Mouse (Mus musculus) hindbrain, embryonic 12.5 days (tissue): ENCODE results near the gene Afap1. TPM values are rescaled to one million over a fixed set of nuclear protein-coding genes. Genes with fewer than 3 reads are reported as not detected.

Experiments
- ATAC-seq: fragments of 200-750 bp; cut with Nextera tagmentation; 2 replicates; pipeline ENCODE4 v1.8.0; 2017; ENCODE audit warnings: moderate TSS enrichment; ENCODE audit not compliant: low FRiP score
- H3K27ac ChIP-seq: fragments of 300-500 bp; sonication (generic); 2 replicates; pipeline ENCODE4 v1.5.1; 2016; ENCODE audit warnings: mild to moderate bottlenecking
- H3K27me3 ChIP-seq: fragments of 300-500 bp; sonication (generic); 2 replicates; pipeline ENCODE4 v1.6.1; 2016; ENCODE audit warnings: mild to moderate bottlenecking
- H3K36me3 ChIP-seq: fragments of 300-500 bp; sonication (generic); 2 replicates; pipeline ENCODE4 v1.6.1; 2016; ENCODE audit warnings: mild to moderate bottlenecking
- H3K4me1 ChIP-seq: fragments of 300-500 bp; sonication (generic); 2 replicates; pipeline ENCODE4 v1.6.1; 2016
- H3K4me2 ChIP-seq: fragments of 300-500 bp; sonication (generic); replicated peaks from 2 replicates; pipeline ENCODE4 v1.6.1; 2016; ENCODE audit warnings: mild to moderate bottlenecking
- H3K4me3 ChIP-seq: fragments of 300-500 bp; sonication (generic); 2 replicates; pipeline ENCODE4 v1.5.1; 2016; ENCODE audit warnings: mild to moderate bottlenecking
- H3K9ac ChIP-seq: fragments of 300-500 bp; sonication (generic); 2 replicates; pipeline ENCODE4 v1.6.1; 2016; ENCODE audit warnings: mild to moderate bottlenecking, moderate library complexity
- H3K9me3 ChIP-seq: fragments of 300-500 bp; sonication (generic); replicated peaks from 2 replicates; pipeline ENCODE4 v1.6.1; 2016; ENCODE audit warnings: mild to moderate bottlenecking
- WGBS: fragments of 180-500 bp; shearing (Covaris S2); methylation state at CpG from one replicate; pipeline ENCODE4 v1.1.7; 2016; 5-methylcytosine and 5-hydroxymethylcytosine counted together
- polyA plus RNA-seq: library from polyadenylated mRNA; unstranded; fragments of >200 nt; fragmentation: Nextera tagmentation; extraction: Ambion mirVana; gene quantifications from 2 replicates; pipeline ENCODE4 v1.2.1, GENCODE M21; 2016

Gene Afap1
- polyA plus RNA-seq, 1 experiment from 2014 or later, result 80.4 TPM

GRCm38 (mm10) chr5:35965036-35965435 lies 71.9 kb downstream of the Afap1 start:
- ATAC-seq, result no peak
- 50% methylated on average over 5 of the region's 5 CpGs for WGBS

GRCm38 (mm10) chr5:35969857-35970256 lies 76.7 kb downstream of the Afap1 start:
- Histone ChIP-seq H3K27me3 (no peaks in the 10 kb centered on the region), H3K9ac (0 out of 2 replicates have a peak overlapping the region, but pooled peaks have one; percentile 0), H3K9me3 (no peaks in the 10 kb centered on the region), H3K4me2 (no peak overlapping the region), H3K4me1 (peaks cover 23% of the 10 kb centered on the region), H3K27ac (peak overlapping the region; percentile 76), H3K36me3 (peaks cover 84% of the 10 kb centered on the region), H3K4me3 (no peak overlapping the region)
- ATAC-seq, result no peak
- 83% methylated on average over 3 of the region's 3 CpGs for WGBS

More at GRCm38 (mm10) chr5:35965036-35965435, 71.9 kb downstream of the Afap1 start:
- Histone ChIP-seq H3K27ac (no peak overlapping the region), H3K4me3 (no peak overlapping the region), H3K4me2 (no peak overlapping the region), H3K27me3 (no peaks in the 10 kb centered on the region), H3K9ac (no peak overlapping the region), H3K36me3 (peaks cover 87% of the 10 kb centered on the region), H3K4me1 (peaks cover 15% of the 10 kb centered on the region), H3K9me3 (no peaks in the 10 kb centered on the region)

- ATAC-seq, result peak; percentile 67
- H3K4me1 ChIP-seq, result peaks cover 23% of the 10 kb centered on the region
- no peak overlapping the region for H3K4me2 ChIP-seq
- H3K4me3 ChIP-seq, result no peak overlapping the region
- H3K27ac ChIP-seq, result peak overlapping the region; percentile 76
- H3K9ac ChIP-seq, result 0 out of 2 replicates have a peak overlapping the region, but pooled peaks have one; percentile 27
- peaks cover 82% of the 10 kb centered on the region for H3K36me3 ChIP-seq
- WGBS, result 40% methylated on average over 12 of the region's 12 CpGs
- no peaks in the 10 kb centered on the region for H3K27me3 ChIP-seq
- no peaks in the 10 kb centered on the region for H3K9me3 ChIP-seq
These were observed 77.4 kb downstream of the Afap1 start for GRCm38 (mm10) chr5:35970380-35971105.

- Histone ChIP-seq H3K4me3 (no peak overlapping the region), H3K27me3 (no peaks in the 10 kb centered on the region), H3K4me2 (no peak overlapping the region), H3K4me1 (peaks cover 23% of the 10 kb centered on the region), H3K27ac (no peak overlapping the region), H3K36me3 (peaks cover 79% of the 10 kb centered on the region), H3K9me3 (no peaks in the 10 kb centered on the region), H3K9ac (no peak overlapping the region)
- 58% methylated on average over 10 of the region's 10 CpGs for WGBS
- no peak for ATAC-seq
These were observed 78.9 kb downstream of the Afap1 start for GRCm38 (mm10) chr5:35971841-35972578.

- H3K36me3 ChIP-seq, result peaks cover 79% of the 10 kb centered on the region
- H3K4me2 ChIP-seq, result no peak overlapping the region
- H3K4me1 ChIP-seq, result peaks cover 23% of the 10 kb centered on the region
- ATAC-seq, result no peak
- no peak overlapping the region for H3K4me3 ChIP-seq
- H3K9ac ChIP-seq, result no peak overlapping the region
- no peaks in the 10 kb centered on the region for H3K9me3 ChIP-seq
- H3K27me3 ChIP-seq, result no peaks in the 10 kb centered on the region
- H3K27ac ChIP-seq, result no peak overlapping the region
- WGBS, result 60% methylated on average over 7 of the region's 7 CpGs
These were observed 79.6 kb downstream of the Afap1 start for GRCm38 (mm10) chr5:35972739-35973138.

GRCm38 (mm10) chr5:35973800-35974199 lies 80.7 kb downstream of the Afap1 start:
- H3K9me3 ChIP-seq, result no peaks in the 10 kb centered on the region
- no peak overlapping the region for H3K4me3 ChIP-seq
- H3K27ac ChIP-seq, result no peak overlapping the region
- no peaks in the 10 kb centered on the region for H3K27me3 ChIP-seq
- ATAC-seq, result no peak
- H3K9ac ChIP-seq, result no peak overlapping the region
- peaks cover 77% of the 10 kb centered on the region for H3K36me3 ChIP-seq
- no peak overlapping the region for H3K4me2 ChIP-seq
- WGBS, result 83% methylated on average over 12 of the region's 12 CpGs
- peaks cover 23% of the 10 kb centered on the region for H3K4me1 ChIP-seq

GRCm38 (mm10) chr5:35974265-35974664 lies 81.1 kb downstream of the Afap1 start:
- Histone ChIP-seq H3K9me3 (no peaks in the 10 kb centered on the region), H3K4me1 (peaks cover 23% of the 10 kb centered on the region), H3K27me3 (no peaks in the 10 kb centered on the region), H3K4me3 (no peak overlapping the region), H3K27ac (no peak overlapping the region), H3K4me2 (no peak overlapping the region), H3K9ac (no peak overlapping the region), H3K36me3 (peaks cover 77% of the 10 kb centered on the region)
- no peak for ATAC-seq
- 87% methylated on average over 15 of the region's 15 CpGs for WGBS

GRCm38 (mm10) chr5:35975681-35976080 lies 82.6 kb downstream of the Afap1 start:
- H3K9me3 ChIP-seq, result no peaks in the 10 kb centered on the region
- peaks cover 9% of the 10 kb centered on the region for H3K4me1 ChIP-seq
- 19% methylated on average over 5 of the region's 5 CpGs for WGBS
- no peaks in the 10 kb centered on the region for H3K27me3 ChIP-seq
- H3K36me3 ChIP-seq, result peaks cover 70% of the 10 kb centered on the region
- H3K4me3 ChIP-seq, result no peak overlapping the region
- peak overlapping the region; percentile 24; the same call in 1 of the 2 replicates for H3K27ac ChIP-seq
- H3K4me2 ChIP-seq, result no peak overlapping the region
- no peak overlapping the region for H3K9ac ChIP-seq
- no peak for ATAC-seq

GRCm38 (mm10) chr5:35980542-35980941 lies 87.4 kb downstream of the Afap1 start:
- no peak overlapping the region for H3K9ac ChIP-seq
- no peaks in the 10 kb centered on the region for H3K27me3 ChIP-seq
- 76% methylated on average over 5 of the region's 5 CpGs for WGBS
- H3K27ac ChIP-seq, result no peak overlapping the region
- no peaks in the 10 kb centered on the region for H3K4me1 ChIP-seq
- H3K36me3 ChIP-seq, result peaks cover 63% of the 10 kb centered on the region
- no peak for ATAC-seq
- H3K4me3 ChIP-seq, result no peak overlapping the region
- no peak overlapping the region for H3K4me2 ChIP-seq
- H3K9me3 ChIP-seq, result no peaks in the 10 kb centered on the region

- H3K4me1 ChIP-seq, result no peaks in the 10 kb centered on the region
- no peak for ATAC-seq
- H3K27me3 ChIP-seq, result no peaks in the 10 kb centered on the region
- peaks cover 65% of the 10 kb centered on the region for H3K36me3 ChIP-seq
- H3K9ac ChIP-seq, result no peak overlapping the region
- 85% methylated on average over 5 of the region's 5 CpGs for WGBS
- no peak overlapping the region for H3K27ac ChIP-seq
- H3K4me2 ChIP-seq, result no peak overlapping the region
- no peak overlapping the region for H3K4me3 ChIP-seq
- H3K9me3 ChIP-seq, result no peaks in the 10 kb centered on the region
These were observed 88.2 kb downstream of the Afap1 start for GRCm38 (mm10) chr5:35981341-35981740.

GRCm38 (mm10) chr5:35981976-35982375 lies 88.9 kb downstream of the Afap1 start:
- ATAC-seq, result 0 out of 2 replicates have a peak, but pooled peaks have one; percentile 41
- Histone ChIP-seq H3K27me3 (no peaks in the 10 kb centered on the region), H3K9me3 (no peaks in the 10 kb centered on the region), H3K27ac (no peak overlapping the region), H3K9ac (no peak overlapping the region), H3K36me3 (peaks cover 64% of the 10 kb centered on the region), H3K4me3 (no peak overlapping the region), H3K4me1 (no peaks in the 10 kb centered on the region), H3K4me2 (no peak overlapping the region)
- 44% methylated on average over 4 of the region's 4 CpGs for WGBS

GRCm38 (mm10) chr5:35985611-35986010 lies 92.5 kb downstream of the Afap1 start:
- Histone ChIP-seq H3K36me3 (peaks cover 74% of the 10 kb centered on the region), H3K27ac (no peak overlapping the region), H3K9ac (no peak overlapping the region), H3K27me3 (no peaks in the 10 kb centered on the region), H3K9me3 (no peaks in the 10 kb centered on the region), H3K4me1 (no peaks in the 10 kb centered on the region), H3K4me2 (no peak overlapping the region), H3K4me3 (no peak overlapping the region)
- 89% methylated on average over 8 of the region's 8 CpGs for WGBS
- ATAC-seq, result no peak
